Comparison of ENCODE assay signal across 8 mouse cellular contexts in the genomic region with DNA sequence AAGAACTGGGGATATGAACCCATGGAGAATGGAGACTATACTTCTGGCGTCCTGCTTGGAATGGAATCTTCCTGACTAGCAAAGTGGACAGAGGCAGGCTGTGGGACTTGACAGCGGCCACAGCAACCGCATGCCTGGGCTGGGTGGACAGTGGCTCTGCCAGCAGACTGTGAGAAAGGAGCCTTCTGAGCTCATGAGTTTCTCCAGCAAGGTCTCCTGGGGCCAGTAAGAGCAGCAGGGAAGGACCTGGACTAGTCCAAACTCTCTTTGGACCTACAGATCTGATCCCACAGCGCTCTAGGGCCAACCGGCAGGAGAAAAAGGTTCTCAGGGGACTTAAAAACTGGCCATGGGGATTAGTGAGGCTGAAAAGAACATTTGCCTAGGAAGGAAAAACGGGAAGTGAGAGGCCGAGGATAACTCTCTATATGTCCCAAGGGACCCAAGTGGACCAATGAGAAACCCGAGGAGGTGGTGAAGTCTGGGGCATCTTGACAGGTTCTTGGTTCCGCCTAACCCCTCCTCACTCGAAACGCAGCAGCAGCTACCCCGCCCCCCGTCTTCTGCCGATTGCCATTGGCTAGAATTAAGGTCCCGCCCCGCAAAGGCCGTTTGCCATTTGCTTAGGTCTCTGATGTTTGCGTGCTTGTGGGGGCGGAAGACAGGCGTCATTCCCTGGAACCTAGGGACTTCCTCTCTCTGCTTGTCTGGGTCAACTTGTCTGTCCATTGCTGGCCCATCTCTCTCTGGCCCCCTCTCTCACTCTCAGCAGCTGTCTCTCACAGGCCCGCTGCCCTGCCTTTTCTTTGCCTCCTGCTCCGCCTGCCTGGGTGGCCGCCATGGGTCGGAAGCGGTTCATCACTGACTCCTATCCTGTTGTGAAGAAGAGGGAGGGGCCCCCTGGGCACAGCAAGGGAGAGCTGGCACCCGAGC. TPM values are rescaled to one million over a fixed set of nuclear protein-coding genes. Genes with fewer than 3 reads are reported as not detected.
A peak's percentile ranks its signal among the peaks of the same experiment; 100 is the strongest.
DNase-seq lines count a peak whose midpoint lies in the region; ATAC-seq lines count a peak whose summit lies in the region.

A gene (plus strand): TSS at position 647 of the 933 bp plus-strand sequence.

- peak within 1 kb of the TSS; percentile 74 for H3K9ac ChIP-seq in hindbrain, embryonic 14.5 days

- peak within 1 kb of the TSS; percentile 79 for H3K4me2 ChIP-seq in hindbrain, embryonic 14.5 days (replicated peaks)

- 11% methylated on average over 26 of the region's 26 CpGs for WGBS in hindbrain, embryonic 14.5 days

- DNase-seq in R1 (ENCODE audit: low read depth, low spot score): peak; percentile 95
- DNase-seq in cerebellum, postnatal 25 days: peak; percentile 98 to 99
- DNase-seq in frontal cortex, postnatal 25 days (ENCODE audit: low spot score in 2 of 2): peak; percentile 92 to 95
- DNase-seq in hindbrain, embryonic 14.5 days (ENCODE audit: low spot score): peak; percentile 89
- peak; percentile 97 for DNase-seq in left cerebral cortex, adult 11 months (ENCODE audit: low spot score)
- DNase-seq in lung, postnatal 4 days: peak; percentile 98
- peak; percentile 73 for DNase-seq in retina, postnatal 7 days (ENCODE audit: low read depth, low spot score)
- peak; percentile 77 for DNase-seq in urinary bladder, adult 2 months (ENCODE audit: low spot score)

- no peaks in the 10 kb centered on the region for H3K36me3 ChIP-seq in hindbrain, embryonic 14.5 days (replicated peaks; ENCODE audit: control insufficient read depth, insufficient read depth)

- H3K27ac ChIP-seq in hindbrain, embryonic 14.5 days: peak within 1 kb of the TSS; percentile 85

- H3K4me3 ChIP-seq in hindbrain, embryonic 14.5 days (replicated peaks; ENCODE audit: low read length): peak within 1 kb of the TSS; percentile 48

- peaks cover 13% of the 10 kb centered on the region for H3K27me3 ChIP-seq in hindbrain, embryonic 14.5 days (ENCODE audit: control insufficient read depth, insufficient read depth, low read length)

- H3K4me1 ChIP-seq in hindbrain, embryonic 14.5 days (replicated peaks; ENCODE audit: control insufficient read depth, insufficient read depth, low read length): peaks cover 10% of the 10 kb centered on the region

- no peaks in the 10 kb centered on the region for H3K9me3 ChIP-seq in hindbrain, embryonic 14.5 days (ENCODE audit: control insufficient read depth, low read length)

- peak; percentile 91 for ATAC-seq in hindbrain, embryonic 14.5 days (ENCODE audit: low FRiP score)

RNA-seq across cellular contexts. Expression of the gene that starts here (rescaled TPM):
- polyA plus RNA-seq in hindbrain, embryonic 14.5 days (2014; fragmentation: Nextera tagmentation; extraction: Ambion mirVana): 18.8 and 20.4 TPM in 2 replicates
- 76.4 and 82.1 TPM in 2 replicates for polyA plus RNA-seq in urinary bladder, adult 2 months (2012; rRNA removed)

Comparison
In these comparisons a context has a peak if more than half of its experiments do, and no peak if none do; other contexts are left out.
1. Peak in every context shown above with its lines: DNase-seq, ATAC-seq, H3K4me3 ChIP-seq and H3K27ac ChIP-seq.